Mouse (Mus musculus) NIH3T3 (cell line): ENCODE measurements at regions not wholly inside any gene's neighbourhood (a gene's known extent, or its start where the extent isn't known, plus 50 kb on each side); places are given as distances from the start of the nearest gene placed in this dataset.

Experiments used
- DNase-seq: peaks from one replicate; pipeline ENCODE4 v3.0.0-alpha.2; 2012; ENCODE audit warnings: low read depth

DNA sequence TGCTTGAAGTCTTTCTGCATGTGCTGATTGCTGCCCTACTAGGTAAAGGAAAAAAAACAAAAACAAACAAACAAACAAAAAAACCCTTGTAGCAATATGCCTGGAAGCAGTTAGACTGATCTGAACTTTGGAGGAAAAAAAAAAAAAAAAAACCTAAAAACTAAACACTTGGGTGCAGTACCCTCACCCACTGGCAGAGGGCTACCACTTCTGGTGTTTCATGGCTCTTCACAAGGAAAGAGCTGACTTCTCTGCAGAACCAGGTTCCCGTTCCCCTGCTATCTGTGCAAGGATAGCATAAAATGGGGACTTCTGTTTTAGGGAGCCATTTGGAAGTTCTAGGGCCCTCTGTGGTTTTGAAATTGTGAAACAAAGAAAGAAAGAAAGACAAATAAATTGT is 52.2 kb upstream of the Otud4 start:
- DNase-seq = peak; percentile 86

DNA sequence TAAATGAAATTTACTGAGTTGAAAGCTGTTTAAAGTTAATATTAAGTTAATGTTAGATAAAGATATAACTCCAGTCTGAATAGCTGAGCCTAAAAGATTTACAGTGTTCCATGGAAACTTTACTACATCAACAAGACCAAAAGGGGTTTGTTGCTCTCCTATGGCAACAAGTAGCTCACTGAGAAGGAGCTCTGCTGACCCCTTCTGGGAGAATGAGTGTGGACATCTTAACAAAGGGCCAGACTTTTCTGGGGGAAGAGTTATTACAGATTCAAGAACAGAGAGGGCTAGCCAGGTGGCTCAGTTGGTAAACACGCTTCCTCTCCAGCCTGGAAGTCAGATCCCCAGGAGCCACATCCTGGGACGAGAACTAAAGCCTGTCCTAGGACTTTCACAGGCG is 54.5 kb upstream of the Otud4 start:
- DNase-seq = peak; percentile 93

DNA sequence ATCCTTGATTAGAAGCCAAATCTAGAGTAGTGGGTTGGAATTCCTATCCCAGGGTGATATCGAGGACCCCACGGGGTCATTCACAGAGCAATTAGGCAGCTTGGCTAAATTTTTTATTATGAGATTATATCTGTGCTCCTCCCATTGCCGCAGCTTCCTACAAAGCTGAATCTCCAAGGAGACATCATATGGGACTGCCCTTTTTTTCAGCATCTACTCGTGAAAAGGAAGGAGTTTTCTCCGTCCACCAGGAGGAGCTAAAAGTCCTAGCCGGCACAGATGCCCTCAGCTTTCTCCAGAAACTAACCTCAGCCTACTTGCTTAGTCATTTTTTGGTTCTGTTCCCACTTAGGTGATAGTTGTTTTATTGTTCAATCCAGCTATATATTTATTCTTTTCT is 56.1 kb upstream of the Otud4 start:
- peak; percentile 73 for DNase-seq

GRCm38 (mm10) chr8:79582195-79582594 is 57.2 kb upstream of the Otud4 start:
- DNase-seq = no peak

DNA sequence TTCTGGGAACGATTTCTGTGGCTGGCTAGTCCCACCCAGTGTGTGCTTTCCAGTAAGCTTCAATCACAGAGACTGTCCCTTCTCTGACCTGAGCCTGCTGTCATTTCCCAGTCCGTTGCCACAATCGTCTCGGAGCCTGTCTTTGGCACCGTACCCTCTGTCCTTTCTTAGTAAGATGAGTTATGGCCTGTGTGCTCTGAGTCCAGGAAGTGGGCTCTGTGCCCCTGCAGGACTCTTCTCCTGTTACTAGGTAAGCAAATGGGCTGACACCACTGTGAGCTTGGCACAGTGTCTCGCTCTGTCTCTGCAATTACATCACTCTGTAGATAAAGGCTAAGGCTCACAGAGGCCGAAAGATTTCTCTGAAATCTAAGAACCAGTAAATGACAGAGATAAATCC is 63.3 kb upstream of the Otud4 start:
- DNase-seq = no peak

GRCm38 (mm10) chr8:79575175-79575734 is 64.2 kb upstream of the Otud4 start:
- no peak for DNase-seq

- no peak for DNase-seq
Measured at GRCm38 (mm10) chr8:79573491-79573890, 65.9 kb upstream of the Otud4 start.

DNA sequence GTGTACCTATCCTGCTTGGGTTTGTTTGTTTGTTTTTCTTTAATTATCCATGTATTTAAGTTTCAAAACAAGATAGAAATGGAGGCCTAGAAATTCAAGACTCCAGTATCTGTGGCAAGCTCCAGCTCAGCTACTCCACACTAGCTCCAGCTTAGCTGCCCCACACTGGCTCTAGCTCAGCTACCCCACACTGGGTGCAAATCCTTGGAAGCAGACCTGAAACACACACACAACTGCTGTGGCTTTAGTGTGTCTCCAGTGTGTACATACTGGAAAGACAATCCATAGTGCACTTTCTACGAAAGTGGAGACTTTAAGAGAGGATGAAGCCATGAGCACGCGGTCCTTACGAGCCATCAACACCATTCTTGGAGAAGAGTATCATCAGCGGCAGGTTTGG is 66.9 kb upstream of the Otud4 start:
- no peak for DNase-seq

DNA sequence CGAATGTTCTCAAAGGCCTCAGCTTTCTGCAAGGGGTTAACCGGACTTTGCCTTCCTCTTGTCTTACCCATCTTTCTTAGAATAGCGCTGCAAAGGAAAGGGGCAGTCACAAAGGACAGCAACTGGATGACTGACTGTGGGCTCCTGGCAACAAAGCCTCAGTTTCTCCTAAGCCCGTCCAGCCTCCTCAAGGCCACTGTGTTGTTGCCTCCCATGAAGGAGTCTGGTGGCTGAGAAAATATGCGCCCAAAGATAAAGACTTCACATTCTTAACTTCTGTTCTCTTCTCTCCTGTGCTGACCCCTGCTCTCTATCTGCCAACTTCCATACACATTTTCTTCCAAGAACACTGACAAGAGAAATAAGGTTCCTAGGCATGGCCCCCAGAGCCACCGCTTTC is 76.3 kb upstream of the Otud4 start:
- DNase-seq = no peak

DNA sequence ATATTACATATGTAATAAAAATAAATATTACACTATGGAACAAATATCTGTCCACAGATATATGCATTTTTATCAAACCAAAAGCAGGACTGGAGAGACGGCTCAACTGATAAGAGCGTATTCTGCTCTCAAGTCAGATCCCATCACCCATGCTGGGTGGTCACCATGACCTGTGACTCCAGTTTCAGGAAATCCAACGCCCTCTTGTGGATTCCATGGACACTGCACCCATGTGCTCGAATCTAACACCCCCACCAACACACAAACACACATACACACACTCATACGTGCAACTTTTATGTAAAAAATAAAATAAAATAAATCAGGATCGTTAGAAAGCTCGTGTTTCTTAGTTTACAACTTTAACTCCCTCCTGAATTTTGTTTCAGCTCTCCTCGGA is 76.7 kb upstream of the Otud4 start:
- peak; percentile 65 for DNase-seq

DNA sequence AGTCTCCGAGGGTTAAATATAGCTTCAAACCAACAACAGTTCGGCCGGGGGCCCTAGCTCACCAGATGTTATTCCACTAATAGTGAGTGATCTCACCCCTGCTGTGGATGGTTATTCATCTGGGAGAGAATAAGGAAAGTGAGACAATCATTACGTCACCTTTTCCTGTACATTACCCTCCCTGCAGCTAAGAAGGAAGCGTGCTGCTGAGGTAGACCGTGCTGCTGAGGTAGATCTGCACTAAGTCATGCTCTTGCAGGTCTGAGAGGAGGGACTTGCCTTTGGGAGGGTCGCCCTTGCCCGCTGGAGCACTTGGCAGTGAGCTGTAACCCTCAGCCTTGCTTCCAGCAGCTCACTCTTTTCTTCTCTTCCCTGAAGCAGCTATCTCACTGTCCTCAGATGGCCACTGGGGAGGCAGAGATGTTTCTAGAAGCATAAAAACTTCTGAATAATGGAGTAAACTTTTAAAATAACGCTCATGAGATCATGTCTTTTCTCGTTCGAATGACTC is 77.3 kb upstream of the Otud4 start:
- DNase-seq = peak; percentile 82

GRCm38 (mm10) chr8:79561269-79562063 is 78.0 kb upstream of the Otud4 start:
- peak; percentile 76 for DNase-seq

- DNase-seq = peak; percentile 95
Measured at GRCm38 (mm10) chr8:79559516-79559915, 79.9 kb upstream of the Otud4 start.

- peak; percentile 61 for DNase-seq
Measured at GRCm38 (mm10) chr8:79554311-79554710, 85.1 kb upstream of the Otud4 start.

GRCm38 (mm10) chr8:79550151-79550550 is 89.3 kb upstream of the Otud4 start:
- DNase-seq = peak; percentile 27

- peak; percentile 8 for DNase-seq
Measured at GRCm38 (mm10) chr8:79548156-79548555, 91.3 kb upstream of the Otud4 start.

DNA sequence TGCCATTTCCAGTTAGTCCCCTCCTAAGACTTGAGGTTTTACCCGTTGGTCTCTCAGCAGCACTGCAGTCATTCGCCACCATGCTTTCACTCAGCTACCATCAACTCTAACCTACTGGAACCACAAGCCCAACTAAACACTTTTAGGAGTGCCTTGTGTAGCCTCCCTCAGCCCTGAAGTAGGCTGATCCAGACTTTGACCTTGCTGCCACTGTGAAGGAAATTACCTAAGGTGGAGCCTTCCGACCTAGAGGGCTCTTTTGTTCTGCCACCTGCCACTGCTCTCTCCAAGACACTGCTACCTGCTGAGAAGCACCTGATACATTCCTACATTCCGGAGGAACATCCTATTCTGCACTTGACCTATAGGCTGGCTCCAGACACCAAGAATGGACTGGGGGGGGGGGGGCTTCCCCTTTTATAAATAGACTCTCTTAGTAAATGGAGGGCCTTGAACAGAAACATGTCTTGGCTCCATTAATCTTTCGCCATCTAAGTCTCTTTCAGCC is 93.5 kb upstream of the Otud4 start:
- no peak for DNase-seq

GRCm38 (mm10) chr8:79542461-79542860 is 97.0 kb upstream of the Otud4 start:
- peak; percentile 83 for DNase-seq

DNA sequence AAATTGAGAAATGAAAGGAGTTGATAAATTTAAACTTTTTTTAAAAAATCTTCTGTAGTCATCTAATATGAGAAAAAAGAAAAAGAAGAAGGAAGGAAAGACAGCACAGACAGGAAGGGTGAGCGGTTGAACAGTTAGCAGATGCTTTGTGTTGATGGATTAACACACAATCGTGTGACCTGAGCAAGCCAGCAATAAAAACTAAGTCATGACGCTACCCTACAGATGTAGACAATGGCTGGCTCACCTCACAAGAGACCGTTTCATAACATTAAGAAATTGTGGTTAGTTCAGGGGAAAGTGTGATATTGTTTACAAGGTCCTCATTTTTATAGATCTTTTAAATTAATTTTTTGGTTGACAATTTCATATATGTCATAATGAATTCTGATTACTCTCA is 99.4 kb upstream of the Otud4 start:
- DNase-seq = no peak

DNA sequence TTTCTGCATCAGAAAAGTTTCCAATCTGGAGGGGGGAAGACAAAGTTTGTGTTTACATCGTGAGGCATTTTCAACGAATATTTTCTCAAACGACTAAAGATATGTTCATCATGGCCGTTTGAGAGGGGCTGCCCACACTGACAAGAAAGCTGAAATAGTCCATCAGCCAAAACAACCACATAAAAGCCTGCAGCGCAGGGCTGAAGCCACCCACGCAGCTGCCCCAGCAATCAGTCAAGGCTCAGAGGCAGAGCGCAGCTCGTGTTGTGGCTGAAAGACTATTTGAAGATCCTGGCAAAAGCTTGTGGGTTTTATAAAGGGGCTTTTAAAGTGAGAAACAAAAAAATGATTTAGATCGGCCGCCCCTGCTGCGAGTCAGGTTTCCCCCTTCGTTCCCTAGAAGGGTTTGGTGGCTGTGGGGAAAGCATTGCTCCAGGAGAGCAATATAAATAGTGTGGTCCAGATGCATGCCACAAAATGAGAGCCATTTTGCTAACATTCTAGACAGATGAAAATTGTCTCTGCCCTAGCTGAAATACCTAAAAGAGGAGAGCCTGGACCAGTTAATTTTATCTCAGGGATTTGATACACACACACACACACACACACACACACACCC is 105.0 kb upstream of the Otud4 start:
- peak; percentile 9 for DNase-seq

DNA sequence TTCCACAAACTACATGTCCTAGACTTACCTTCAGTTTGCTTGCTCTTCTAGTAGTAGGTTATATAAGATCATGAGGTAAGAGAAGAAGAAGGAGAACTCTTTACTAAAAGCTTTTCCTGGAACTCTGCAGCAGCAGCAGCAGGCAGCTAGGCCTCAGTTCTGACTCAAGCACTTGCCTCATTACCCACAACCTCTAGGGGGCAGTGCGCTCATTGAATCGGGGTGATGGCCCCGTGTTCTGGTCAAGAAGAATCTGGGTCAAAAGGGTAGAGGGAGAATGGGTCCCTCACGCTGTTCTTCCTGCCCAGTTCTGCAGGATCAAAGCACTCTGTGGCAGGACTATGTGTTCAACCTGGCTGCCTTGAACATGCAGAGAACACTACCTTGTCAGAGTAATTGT is 109.9 kb upstream of the Otud4 start:
- peak; percentile 76 for DNase-seq

- peak; percentile 78 for DNase-seq
Measured at GRCm38 (mm10) chr8:79522040-79522439, 117.4 kb upstream of the Otud4 start.

- DNase-seq = no peak
Measured at GRCm38 (mm10) chr8:79518966-79519365, 119.6 kb upstream of the Smad1 start.
